Mouse (Mus musculus): ENCODE measurements around the gene Msi2. TPM values are rescaled to one million over a fixed set of nuclear protein-coding genes. Genes with fewer than 3 reads are reported as not detected.

Msi2 gene
- total RNA-seq, 2 experiments from 2014 or later: 10.2 to 13.9 TPM

DNA sequence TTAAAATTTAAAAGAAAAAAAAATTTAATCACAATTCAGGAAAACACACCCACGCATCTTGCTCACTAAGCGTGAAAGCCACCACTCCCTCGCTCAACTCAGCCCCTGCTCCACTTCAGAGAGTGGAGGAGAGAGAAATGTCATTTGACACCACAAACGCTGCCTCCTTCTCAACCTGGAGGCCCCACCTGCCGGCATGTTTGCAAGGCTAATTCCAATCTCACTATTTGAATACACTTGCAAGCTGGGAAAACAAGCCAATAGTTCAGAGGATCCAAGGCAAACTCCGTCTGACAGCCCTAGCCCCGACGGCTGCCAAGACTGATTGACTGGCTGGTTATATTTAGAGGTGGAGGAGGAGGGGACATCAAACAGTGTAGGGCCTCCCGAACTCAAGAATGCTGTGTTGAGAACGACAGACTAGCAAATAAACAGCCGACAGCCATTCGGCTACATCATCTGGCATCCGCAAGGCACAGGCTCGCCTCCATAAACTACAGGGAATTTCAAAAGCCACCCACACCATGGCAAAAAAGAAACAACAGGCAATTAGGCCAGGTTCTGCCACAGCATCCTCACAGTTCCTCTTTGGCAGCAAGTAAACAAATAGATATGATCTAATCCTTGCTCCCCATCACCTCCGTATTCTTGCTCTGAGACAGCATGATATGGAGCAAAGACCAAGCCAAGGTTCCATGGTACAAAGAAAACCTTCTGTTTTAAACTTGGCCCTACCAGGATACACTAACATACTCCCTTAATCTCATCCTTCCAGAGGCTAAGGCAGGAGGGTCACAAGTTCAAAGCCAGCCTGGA, 97.9 kb downstream of the Msi2 start:
- ATAC-seq (replicated peaks; ENCODE audit: low FRiP score, poor library complexity, severe bottlenecking): no peak

GRCm38 (mm10) chr11:88619468-88620157, 98.7 kb downstream of the Msi2 start:
- ATAC-seq (replicated peaks; ENCODE audit: low FRiP score, poor library complexity, severe bottlenecking): no peak

- ATAC-seq (replicated peaks; ENCODE audit: low FRiP score, poor library complexity, severe bottlenecking): no peak
Measured at GRCm38 (mm10) chr11:88618732-88619309, 99.5 kb downstream of the Msi2 start.

DNA sequence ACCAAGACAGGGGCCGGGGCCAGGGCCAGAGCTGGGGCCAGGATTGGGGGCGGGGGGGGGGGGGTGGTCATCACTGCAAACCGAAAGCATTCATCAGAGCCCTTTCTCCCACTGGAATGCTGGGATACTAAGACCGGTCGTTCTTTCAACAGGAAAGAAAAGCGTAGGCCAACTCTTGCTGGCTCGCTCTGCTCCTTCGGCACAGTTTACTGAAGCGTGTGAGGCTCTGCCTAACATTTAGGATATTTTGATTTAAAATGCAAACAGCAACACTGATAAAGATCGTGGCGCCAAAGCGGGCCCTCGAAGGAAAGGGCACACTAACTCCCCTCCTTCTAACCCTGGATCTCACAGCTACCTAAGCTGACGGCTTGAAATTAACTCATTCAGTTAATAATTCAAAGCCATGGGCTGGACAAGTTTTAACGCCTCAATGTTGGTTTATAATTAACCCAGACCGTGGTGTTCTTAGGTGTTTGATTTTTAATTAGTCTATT, 100.3 kb downstream of the Msi2 start:
- no peak for ATAC-seq (replicated peaks; ENCODE audit: low FRiP score, poor library complexity, severe bottlenecking)

GRCm38 (mm10) chr11:88617380-88617779, 100.9 kb downstream of the Msi2 start:
- ATAC-seq (replicated peaks; ENCODE audit: low FRiP score, poor library complexity, severe bottlenecking): no peak

DNA sequence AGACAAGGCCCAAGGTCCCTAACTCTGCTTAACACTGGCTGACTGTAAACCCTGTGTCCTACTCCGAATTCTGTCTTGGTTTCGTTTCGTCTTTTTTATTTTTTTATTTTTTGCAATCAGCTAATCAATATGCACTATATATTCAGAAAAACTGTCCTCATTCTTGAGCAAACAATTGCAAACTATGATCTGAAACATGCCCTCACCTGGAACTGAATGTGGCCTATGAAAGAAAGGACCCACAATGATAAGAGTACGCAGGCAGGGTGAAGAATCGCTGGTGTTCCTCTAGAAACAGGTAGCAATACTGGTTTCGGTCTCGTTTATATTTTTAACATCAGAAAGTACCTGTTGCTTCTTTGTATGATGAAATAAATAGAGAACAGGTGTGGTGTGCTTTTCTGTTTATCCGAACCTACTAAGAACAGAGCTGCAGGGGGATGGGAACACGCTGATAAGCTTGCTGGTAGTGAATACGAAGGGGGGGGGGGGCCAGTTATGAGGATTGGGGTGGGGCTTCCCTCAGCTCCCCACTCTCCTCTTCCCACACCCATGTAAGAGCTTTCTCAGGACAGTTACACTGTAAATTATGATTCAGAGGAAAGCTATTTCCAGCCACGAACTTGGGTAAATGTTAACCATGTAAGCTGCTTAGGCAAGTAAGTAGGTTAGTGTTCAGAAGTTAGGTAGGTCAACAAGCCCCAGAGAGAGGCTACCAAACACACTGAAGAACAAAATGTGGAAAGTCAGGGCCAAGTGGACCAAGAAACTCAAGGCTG, 103.6 kb downstream of the Msi2 start:
- ATAC-seq (replicated peaks; ENCODE audit: low FRiP score, poor library complexity, severe bottlenecking): no peak

DNA sequence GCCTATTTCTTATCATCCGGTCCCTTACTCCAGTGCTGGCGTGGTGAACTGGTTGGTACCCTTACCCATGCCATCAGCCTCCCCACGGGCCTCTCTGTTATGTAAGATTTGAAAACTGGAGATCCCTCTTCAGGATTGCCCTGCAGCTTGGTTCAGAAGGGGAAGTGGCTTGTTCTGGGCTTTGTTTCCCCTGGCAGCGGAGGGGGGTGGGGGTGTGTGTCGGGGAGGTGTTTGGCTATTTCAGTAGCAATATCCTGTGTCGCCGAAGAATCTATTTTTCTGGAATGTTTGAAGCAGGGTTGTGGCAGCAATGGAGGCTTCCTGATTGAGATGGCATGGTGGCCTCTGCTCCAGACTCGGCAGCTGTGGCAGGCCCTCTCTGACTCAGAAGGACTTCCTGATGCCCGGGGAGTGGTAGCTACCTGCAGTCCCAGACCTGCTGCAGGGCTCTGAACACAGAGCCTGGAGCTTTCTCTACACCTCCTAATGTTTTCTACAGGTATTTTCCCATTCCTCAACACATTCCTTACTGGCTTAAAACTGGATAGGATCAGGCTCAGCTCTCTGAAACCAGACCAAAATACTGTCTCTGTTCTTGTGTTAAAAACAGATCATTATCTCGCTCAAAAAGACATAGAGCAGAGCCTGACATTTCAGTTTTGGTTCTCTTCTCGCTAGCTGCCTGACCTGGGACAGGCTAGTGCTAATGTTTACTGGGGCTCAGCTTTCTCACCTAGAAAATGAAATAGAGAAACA, 104.4 kb downstream of the Msi2 start:
- peak; percentile 61 for ATAC-seq (replicated peaks; ENCODE audit: low FRiP score, poor library complexity, severe bottlenecking)

DNA sequence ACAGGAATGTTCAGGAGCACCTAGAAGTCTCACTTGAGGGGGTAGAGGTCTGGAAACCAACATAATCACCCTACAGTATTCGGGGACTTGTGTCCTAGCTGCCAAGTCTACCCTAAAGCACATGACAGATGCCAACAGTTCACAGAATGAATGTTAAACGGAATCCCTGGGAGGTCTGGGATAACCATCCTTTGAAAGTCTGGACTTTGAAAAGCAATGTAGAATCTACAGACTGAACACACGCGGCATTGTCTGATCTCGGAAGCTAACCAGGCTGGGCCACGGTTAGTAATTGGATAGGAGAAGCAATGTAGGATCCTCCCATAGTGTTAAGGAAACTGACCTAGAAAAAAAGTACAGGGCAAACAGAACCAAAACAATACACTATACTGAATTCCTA, 105.3 kb downstream of the Msi2 start:
- ATAC-seq (replicated peaks; ENCODE audit: low FRiP score, poor library complexity, severe bottlenecking): no peak

DNA sequence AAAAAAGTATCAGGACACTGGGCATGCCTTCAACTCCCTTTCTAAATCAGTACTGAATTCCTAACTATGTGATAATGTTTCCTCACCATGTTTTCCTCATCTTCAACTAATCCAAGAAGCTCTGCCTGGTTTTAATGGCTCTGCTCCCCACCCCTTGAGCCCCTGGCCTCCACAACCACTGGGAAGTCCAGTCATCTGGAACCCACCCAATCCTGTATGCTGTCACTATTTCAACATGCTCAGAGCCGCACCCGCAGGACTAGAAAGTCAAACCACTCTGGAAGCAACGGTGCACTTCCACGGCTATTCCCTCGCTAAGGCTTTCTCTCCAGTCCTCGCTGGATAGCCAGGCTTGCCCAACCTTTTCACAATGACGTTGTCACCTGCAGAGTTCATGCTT, 106.2 kb downstream of the Msi2 start:
- no peak for ATAC-seq (replicated peaks; ENCODE audit: low FRiP score, poor library complexity, severe bottlenecking)

GRCm38 (mm10) chr11:88610809-88611208, 107.5 kb downstream of the Msi2 start:
- ATAC-seq (replicated peaks; ENCODE audit: low FRiP score, poor library complexity, severe bottlenecking): no peak

- ATAC-seq (replicated peaks; ENCODE audit: low FRiP score, poor library complexity, severe bottlenecking): no peak
Measured at GRCm38 (mm10) chr11:88610112-88610511, 108.2 kb downstream of the Msi2 start.

GRCm38 (mm10) chr11:88608584-88608983, 109.7 kb downstream of the Msi2 start:
- no peak for ATAC-seq (replicated peaks; ENCODE audit: low FRiP score, poor library complexity, severe bottlenecking)

GRCm38 (mm10) chr11:88607725-88608383, 110.5 kb downstream of the Msi2 start:
- no peak for ATAC-seq (replicated peaks; ENCODE audit: low FRiP score, poor library complexity, severe bottlenecking)

DNA sequence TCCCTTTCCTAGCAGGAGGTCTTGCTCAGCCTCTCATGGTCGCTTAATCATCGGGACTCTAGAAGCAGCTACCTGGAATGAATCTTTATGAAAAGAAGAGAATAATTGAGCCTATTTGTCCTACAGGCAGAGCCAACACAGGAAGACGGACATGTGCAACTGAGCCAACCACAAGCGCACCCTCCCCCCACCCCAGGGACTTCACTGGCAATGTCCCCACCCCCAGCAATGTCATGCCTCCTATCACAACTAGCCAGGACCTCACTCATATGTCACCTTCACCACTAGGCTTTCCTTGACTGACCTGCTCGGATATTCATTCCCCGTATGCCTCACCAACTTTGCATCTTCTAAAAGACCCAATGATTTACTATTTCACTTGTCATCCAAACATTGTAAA, 112.5 kb downstream of the Msi2 start:
- ATAC-seq (replicated peaks; ENCODE audit: low FRiP score, poor library complexity, severe bottlenecking): no peak

GRCm38 (mm10) chr11:88605098-88605525, 113.2 kb downstream of the Msi2 start:
- ATAC-seq (replicated peaks; ENCODE audit: low FRiP score, poor library complexity, severe bottlenecking): no peak

GRCm38 (mm10) chr11:88604635-88605034, 113.7 kb downstream of the Msi2 start:
- ATAC-seq (replicated peaks; ENCODE audit: low FRiP score, poor library complexity, severe bottlenecking): no peak

GRCm38 (mm10) chr11:88603366-88603765, 114.9 kb downstream of the Msi2 start:
- no peak for ATAC-seq (replicated peaks; ENCODE audit: low FRiP score, poor library complexity, severe bottlenecking)

GRCm38 (mm10) chr11:88602471-88603120, 115.7 kb downstream of the Msi2 start:
- ATAC-seq (replicated peaks; ENCODE audit: low FRiP score, poor library complexity, severe bottlenecking): no peak
